Mouse (Mus musculus): ENCODE measurements around the gene 1600012H06Rik. TPM values are rescaled to one million over a fixed set of nuclear protein-coding genes. Genes with fewer than 3 reads are reported as not detected.
"Not testable (repeated sequence)": the region's sequence is repeated elsewhere in the genome, so short reads cannot be mapped to it uniquely, and the experiment has no call there.

Gene 1600012H06Rik
- polyA plus RNA-seq (2014; fragmentation: Nextera tagmentation; extraction: Ambion mirVana): 30.9 and 33.5 TPM in 2 replicates

- under 1% methylated on average over 54 of the region's 54 CpGs for WGBS
- peak; percentile 99 for DNase-seq (ENCODE audit: low spot score)
- Histone ChIP-seq H3K4me2 (ENCODE audit: low read length) (peak within 1 kb of the TSS; percentile 95), H3K9ac (ENCODE audit: low read length) (peak within 1 kb of the TSS; percentile 77), H3K27me3 (replicated peaks; ENCODE audit: control insufficient read depth, insufficient read depth, low read length) (no peaks in the 10 kb centered on the region), H3K36me3 (ENCODE audit: control insufficient read depth, insufficient read depth, low read length) (peaks cover 35% of the 10 kb centered on the region), H3K4me3 (ENCODE audit: low read depth, low read length) (peak within 1 kb of the TSS; percentile 87), H3K27ac (ENCODE audit: low read depth) (peak within 1 kb of the TSS; percentile 65), H3K9me3 (ENCODE audit: control insufficient read depth, low read length) (no peaks in the 10 kb centered on the region), H3K4me1 (replicated peaks; ENCODE audit: control insufficient read depth, insufficient read depth, low read length) (peaks cover 20% of the 10 kb centered on the region)
- ATAC-seq (replicated peaks; ENCODE audit: low FRiP score, low TSS enrichment, low read depth): peak; percentile 98
These were observed at the start of gene 1600012H06Rik, which contains the start of gene Wdr27 for GRCm38 (mm10) chr17:14943009-14943728. Gene 1600012H06Rik, plus strand, starts transcription at chr17:14943184. Gene Wdr27, minus strand, starts transcription at chr17:14943158.

GRCm38 (mm10) chr17:14895058-14895457 lies 47.9 kb upstream of the 1600012H06Rik start:
- not testable (repeated sequence) for H3K9ac ChIP-seq (ENCODE audit: low read length); H3K4me3 ChIP-seq (ENCODE audit: low read depth, low read length); DNase-seq (ENCODE audit: low spot score); H3K27ac ChIP-seq (ENCODE audit: low read depth); ATAC-seq (replicated peaks; ENCODE audit: low FRiP score, low TSS enrichment, low read depth); H3K36me3 ChIP-seq (ENCODE audit: control insufficient read depth, insufficient read depth, low read length); H3K27me3 ChIP-seq (replicated peaks; ENCODE audit: control insufficient read depth, insufficient read depth, low read length); H3K4me2 ChIP-seq (ENCODE audit: low read length); H3K9me3 ChIP-seq (ENCODE audit: control insufficient read depth, low read length); H3K4me1 ChIP-seq (replicated peaks; ENCODE audit: control insufficient read depth, insufficient read depth, low read length)

- no peak overlapping the region for H3K27ac ChIP-seq (ENCODE audit: low read depth)
- no peak overlapping the region for H3K4me3 ChIP-seq (ENCODE audit: low read depth, low read length)
- no peak overlapping the region for H3K4me2 ChIP-seq (ENCODE audit: low read length)
- H3K9me3 ChIP-seq (ENCODE audit: control insufficient read depth, low read length): no peaks in the 10 kb centered on the region
- DNase-seq (ENCODE audit: low spot score): no peak
- no peak overlapping the region for H3K9ac ChIP-seq (ENCODE audit: low read length)
- H3K27me3 ChIP-seq (replicated peaks; ENCODE audit: control insufficient read depth, insufficient read depth, low read length): no peaks in the 10 kb centered on the region
- no peaks in the 10 kb centered on the region for H3K36me3 ChIP-seq (ENCODE audit: control insufficient read depth, insufficient read depth, low read length)
- no peaks in the 10 kb centered on the region for H3K4me1 ChIP-seq (replicated peaks; ENCODE audit: control insufficient read depth, insufficient read depth, low read length)
- ATAC-seq (replicated peaks; ENCODE audit: low FRiP score, low TSS enrichment, low read depth): no peak
- 78% methylated on average over 1 of the region's 1 CpGs for WGBS
These were observed 44.0 kb upstream of the 1600012H06Rik start for GRCm38 (mm10) chr17:14898972-14899371.

GRCm38 (mm10) chr17:14903212-14903611 lies 39.8 kb upstream of the 1600012H06Rik start:
- no peaks in the 10 kb centered on the region for H3K9me3 ChIP-seq (ENCODE audit: control insufficient read depth, low read length)
- no peak overlapping the region for H3K4me3 ChIP-seq (ENCODE audit: low read depth, low read length)
- no peak overlapping the region for H3K27ac ChIP-seq (ENCODE audit: low read depth)
- H3K9ac ChIP-seq (ENCODE audit: low read length): no peak overlapping the region
- no peak for ATAC-seq (replicated peaks; ENCODE audit: low FRiP score, low TSS enrichment, low read depth)
- H3K36me3 ChIP-seq (ENCODE audit: control insufficient read depth, insufficient read depth, low read length): no peaks in the 10 kb centered on the region
- H3K4me2 ChIP-seq (ENCODE audit: low read length): no peak overlapping the region
- whole genome bisulfite sequencing: 81% methylated on average over 3 of the region's 3 CpGs
- peak; percentile 31 for DNase-seq (ENCODE audit: low spot score)
- no peaks in the 10 kb centered on the region for H3K4me1 ChIP-seq (replicated peaks; ENCODE audit: control insufficient read depth, insufficient read depth, low read length)
- H3K27me3 ChIP-seq (replicated peaks; ENCODE audit: control insufficient read depth, insufficient read depth, low read length): no peaks in the 10 kb centered on the region

- Histone ChIP-seq H3K36me3 (ENCODE audit: control insufficient read depth, insufficient read depth, low read length) (no peaks in the 10 kb centered on the region), H3K4me3 (ENCODE audit: low read depth, low read length) (no peak overlapping the region), H3K9me3 (ENCODE audit: control insufficient read depth, low read length) (no peaks in the 10 kb centered on the region), H3K27me3 (replicated peaks; ENCODE audit: control insufficient read depth, insufficient read depth, low read length) (no peaks in the 10 kb centered on the region), H3K9ac (ENCODE audit: low read length) (no peak overlapping the region), H3K4me1 (replicated peaks; ENCODE audit: control insufficient read depth, insufficient read depth, low read length) (no peaks in the 10 kb centered on the region), H3K27ac (ENCODE audit: low read depth) (no peak overlapping the region), H3K4me2 (ENCODE audit: low read length) (no peak overlapping the region)
- no peak for DNase-seq (ENCODE audit: low spot score)
- WGBS: 82% methylated on average over 6 of the region's 6 CpGs
- no peak for ATAC-seq (replicated peaks; ENCODE audit: low FRiP score, low TSS enrichment, low read depth)
These were observed 38.8 kb upstream of the 1600012H06Rik start for GRCm38 (mm10) chr17:14904206-14904605.

GRCm38 (mm10) chr17:14904637-14905265 lies 38.2 kb upstream of the 1600012H06Rik start:
- Histone ChIP-seq H3K9ac (ENCODE audit: low read length) (no peak overlapping the region), H3K4me3 (ENCODE audit: low read depth, low read length) (no peak overlapping the region), H3K27me3 (replicated peaks; ENCODE audit: control insufficient read depth, insufficient read depth, low read length) (no peaks in the 10 kb centered on the region), H3K36me3 (ENCODE audit: control insufficient read depth, insufficient read depth, low read length) (no peaks in the 10 kb centered on the region), H3K9me3 (ENCODE audit: control insufficient read depth, low read length) (no peaks in the 10 kb centered on the region), H3K27ac (ENCODE audit: low read depth) (no peak overlapping the region), H3K4me2 (ENCODE audit: low read length) (no peak overlapping the region), H3K4me1 (replicated peaks; ENCODE audit: control insufficient read depth, insufficient read depth, low read length) (no peaks in the 10 kb centered on the region)
- DNase-seq (ENCODE audit: low spot score): peak; percentile 89
- WGBS: 60% methylated on average over 7 of the region's 7 CpGs
- ATAC-seq (replicated peaks; ENCODE audit: low FRiP score, low TSS enrichment, low read depth): 0 out of 2 replicates have a peak, but pooled peaks have one; percentile 23

GRCm38 (mm10) chr17:14906611-14907010 lies 36.4 kb upstream of the 1600012H06Rik start:
- peak; percentile 25 for DNase-seq (ENCODE audit: low spot score)
- Histone ChIP-seq H3K27ac (ENCODE audit: low read depth) (no peak overlapping the region), H3K4me3 (ENCODE audit: low read depth, low read length) (no peak overlapping the region), H3K4me1 (replicated peaks; ENCODE audit: control insufficient read depth, insufficient read depth, low read length) (no peaks in the 10 kb centered on the region), H3K4me2 (ENCODE audit: low read length) (no peak overlapping the region), H3K9ac (ENCODE audit: low read length) (no peak overlapping the region), H3K36me3 (ENCODE audit: control insufficient read depth, insufficient read depth, low read length) (no peaks in the 10 kb centered on the region), H3K9me3 (ENCODE audit: control insufficient read depth, low read length) (no peaks in the 10 kb centered on the region), H3K27me3 (replicated peaks; ENCODE audit: control insufficient read depth, insufficient read depth, low read length) (no peaks in the 10 kb centered on the region)
- ATAC-seq (replicated peaks; ENCODE audit: low FRiP score, low TSS enrichment, low read depth): no peak
- WGBS: 30% methylated on average over 1 of the region's 1 CpGs

- Histone ChIP-seq H3K27me3 (replicated peaks; ENCODE audit: control insufficient read depth, insufficient read depth, low read length) (no peaks in the 10 kb centered on the region), H3K4me3 (ENCODE audit: low read depth, low read length) (no peak overlapping the region), H3K9ac (ENCODE audit: low read length) (no peak overlapping the region), H3K27ac (ENCODE audit: low read depth) (no peak overlapping the region), H3K36me3 (ENCODE audit: control insufficient read depth, insufficient read depth, low read length) (no peaks in the 10 kb centered on the region), H3K4me1 (replicated peaks; ENCODE audit: control insufficient read depth, insufficient read depth, low read length) (no peaks in the 10 kb centered on the region), H3K9me3 (ENCODE audit: control insufficient read depth, low read length) (no peaks in the 10 kb centered on the region), H3K4me2 (ENCODE audit: low read length) (no peak overlapping the region)
- ATAC-seq (replicated peaks; ENCODE audit: low FRiP score, low TSS enrichment, low read depth) (no peak), DNase-seq (ENCODE audit: low spot score) (no peak)
- 63% methylated on average over 12 of the region's 12 CpGs for WGBS
These were observed 35.8 kb upstream of the 1600012H06Rik start for GRCm38 (mm10) chr17:14907136-14907535.

Data from intestine, embryonic 14.5 days (tissue).